10 mouse cellular contexts compared by ENCODE assay signal in the genomic region with DNA sequence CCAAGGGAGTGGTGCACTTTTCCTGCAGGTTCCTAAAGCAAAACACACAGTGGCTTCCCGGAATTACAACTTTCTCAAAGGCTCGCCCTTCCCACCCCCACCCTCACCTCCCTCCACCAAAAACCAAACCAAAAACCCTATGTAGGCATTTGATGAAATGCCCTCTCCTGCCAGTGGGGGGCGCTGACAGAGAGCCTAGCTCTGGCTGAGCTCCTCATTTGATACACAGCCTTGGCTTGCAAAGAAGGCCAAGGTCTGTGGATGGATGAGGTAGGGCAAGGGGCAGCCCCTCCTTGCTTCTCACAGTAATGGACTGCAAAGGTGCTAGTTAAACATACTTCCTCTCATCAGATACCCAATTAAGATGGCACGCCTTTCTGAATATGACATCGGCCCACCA. TPM values are rescaled to one million over a fixed set of nuclear protein-coding genes. Genes with fewer than 3 reads are reported as not detected.
DNase-seq lines count a peak whose midpoint lies in the region; ATAC-seq and TF ChIP-seq lines count a peak whose summit lies in the region.
"Had no signal": no experiment of that assay in that cellular context is flagged by ENCODE, and none has a peak within 500 bp of the region (broad histone marks: within the 10 kb centered on the region; RNA-seq: fewer than 3 reads in every experiment).

No protein-coding gene starts in this region.

- no peak overlapping the region for H3K9ac ChIP-seq in stomach, postnatal 0 days (ENCODE audit: low read length)
- no peak overlapping the region for H3K9ac ChIP-seq in midbrain, embryonic 14.5 days (replicated peaks; ENCODE audit: low read length)
- H3K9ac ChIP-seq: embryonic facial prominence, embryonic 15.5 days; neural tube, embryonic 12.5 days had no signal

- peaks cover 63% of the 10 kb centered on the region for H3K4me1 ChIP-seq in E14TG2a.4 (replicated peaks; ENCODE audit: low read depth, low read length)
- no peaks in the 10 kb centered on the region for H3K4me1 ChIP-seq in stomach, postnatal 0 days (replicated peaks; ENCODE audit: control insufficient read depth, insufficient read depth)
- no peaks in the 10 kb centered on the region for H3K4me1 ChIP-seq in midbrain, embryonic 14.5 days (ENCODE audit: control insufficient read depth, insufficient read depth, low read length)
- H3K4me1 ChIP-seq: embryonic facial prominence, embryonic 15.5 days; neural tube, embryonic 12.5 days had no signal

- 72% methylated on average over 5 of the region's 5 CpGs for WGBS in stomach, postnatal 0 days
- 68% methylated on average over 5 of the region's 5 CpGs for WGBS in midbrain, embryonic 14.5 days

- peak overlapping the region; percentile 66; the same call in 1 of the 2 replicates for H3K4me3 ChIP-seq in E14TG2a.4 (replicated peaks; ENCODE audit: low read length)
- H3K4me3 ChIP-seq in stomach, postnatal 0 days (ENCODE audit: low read depth, low read length) = no peak overlapping the region
- H3K4me3 ChIP-seq in midbrain, embryonic 14.5 days (replicated peaks; ENCODE audit: low read depth, low read length) = no peak overlapping the region
- H3K4me3 ChIP-seq: embryonic facial prominence, embryonic 15.5 days; neural tube, embryonic 12.5 days had no signal

- H3K27me3 ChIP-seq in E14TG2a.4 (ENCODE audit: insufficient read depth, low read length) = no peaks in the 10 kb centered on the region
- no peaks in the 10 kb centered on the region for H3K27me3 ChIP-seq in stomach, postnatal 0 days (ENCODE audit: control insufficient read depth, insufficient read depth, low read length)
- no peaks in the 10 kb centered on the region for H3K27me3 ChIP-seq in midbrain, embryonic 14.5 days (ENCODE audit: control insufficient read depth, insufficient read depth, low read length)
- H3K27me3 ChIP-seq: embryonic facial prominence, embryonic 15.5 days; neural tube, embryonic 12.5 days had no signal

- no peak for ATAC-seq in stomach, postnatal 0 days (ENCODE audit: low FRiP score, low TSS enrichment)
- ATAC-seq in midbrain, embryonic 14.5 days (ENCODE audit: low FRiP score, low TSS enrichment) = no peak

- peaks cover 77% of the 10 kb centered on the region for H3K36me3 ChIP-seq in E14TG2a.4 (ENCODE audit: insufficient read depth, low read length)
- no peaks in the 10 kb centered on the region for H3K36me3 ChIP-seq in stomach, postnatal 0 days (ENCODE audit: control insufficient read depth, insufficient read depth, low read length)
- H3K36me3 ChIP-seq in midbrain, embryonic 14.5 days (ENCODE audit: control insufficient read depth, insufficient read depth, low read length) = peaks cover 6% of the 10 kb centered on the region; the same call in 1 of the 2 replicates
- H3K36me3 ChIP-seq: embryonic facial prominence, embryonic 15.5 days had no signal

- peak; percentile 52 to 59 for DNase-seq in layer of hippocampus, postnatal 10 days (ENCODE audit: low spot score in 2 of 2)
- no peak for DNase-seq in layer of hippocampus, postnatal 36 days
- DNase-seq in adrenal gland, postnatal 10 days = peak; percentile 81
- peak; percentile 35 to 75 for DNase-seq in kidney, postnatal 36 days
- no peak for DNase-seq in stomach, postnatal 0 days (ENCODE audit: low spot score)
- no peak for DNase-seq in right cerebral cortex, postnatal 36 days (ENCODE audit: low spot score in 2 of 2)
- DNase-seq in midbrain, embryonic 14.5 days = no peak

- no peak for TF ChIP-seq EP300 in stomach, postnatal 0 days (optimal IDR thresholded peaks at IDR 0.05)

- TF ChIP-seq CTCF in E14TG2a.4 (conservative IDR thresholded peaks at IDR 0.05; ENCODE audit: low read length) = peak; percentile 80
- peak; percentile 70 for TF ChIP-seq CTCF in stomach, postnatal 0 days (IDR thresholded peaks at IDR 0.05; ENCODE audit: low read depth)

- no peak overlapping the region for H3K4me2 ChIP-seq in stomach, postnatal 0 days (replicated peaks; ENCODE audit: low read depth)
- no peak overlapping the region for H3K4me2 ChIP-seq in midbrain, embryonic 14.5 days (ENCODE audit: low read length)
- H3K4me2 ChIP-seq: embryonic facial prominence, embryonic 15.5 days; neural tube, embryonic 12.5 days had no signal

- H3K27ac ChIP-seq in stomach, postnatal 0 days (replicated peaks) = no peak overlapping the region
- H3K27ac ChIP-seq in midbrain, embryonic 14.5 days (replicated peaks; ENCODE audit: low read depth, low read length) = no peak overlapping the region
- H3K27ac ChIP-seq: embryonic facial prominence, embryonic 15.5 days; neural tube, embryonic 12.5 days had no signal

- H3K9me3 ChIP-seq in E14TG2a.4 (ENCODE audit: low read length) = no peaks in the 10 kb centered on the region
- H3K9me3 ChIP-seq in stomach, postnatal 0 days (ENCODE audit: control insufficient read depth, low read length) = no peaks in the 10 kb centered on the region
- no peaks in the 10 kb centered on the region for H3K9me3 ChIP-seq in midbrain, embryonic 14.5 days (ENCODE audit: control insufficient read depth, low read length)
- H3K9me3 ChIP-seq: embryonic facial prominence, embryonic 15.5 days; neural tube, embryonic 12.5 days had no signal

RNA-seq across cellular contexts. Expression of a gene that starts 28.4 kb away (rescaled TPM):
- 10 to 100 TPM; 38.6 to 40.0 TPM for total RNA-seq in layer of hippocampus, postnatal 10 days (2021)
- 10 to 100 TPM; 26.2 to 27.2 TPM for total RNA-seq in layer of hippocampus, postnatal 36 days (2021)
- total RNA-seq in adrenal gland, postnatal 10 days (2021) = 10 to 100 TPM; 24.4 to 26.7 TPM
- 30.9 and 31.3 TPM in 2 replicates for polyA plus RNA-seq in stomach, postnatal 0 days (2015; fragmentation: Nextera tagmentation; extraction: Ambion mirVana)
- 101 and 104 TPM in 2 replicates for polyA plus RNA-seq in midbrain, embryonic 14.5 days (2014; fragmentation: Nextera tagmentation; extraction: Ambion mirVana)

Comparison
In these comparisons a context has a peak if more than half of its experiments do, and no peak if none do; other contexts are left out.
1. DNase-seq: peak in layer of hippocampus, postnatal 10 days (2 of 2), adrenal gland, postnatal 10 days (single experiment) and kidney, postnatal 36 days (2 of 2); none in layer of hippocampus, postnatal 36 days (0 of 2), stomach, postnatal 0 days (single experiment), right cerebral cortex, postnatal 36 days (0 of 2) and midbrain, embryonic 14.5 days (single experiment).